Mouse (Mus musculus): ENCODE data around the gene Ppp1cc. TPM values are rescaled to one million over a fixed set of nuclear protein-coding genes. Genes with fewer than 3 reads are reported as not detected.

The Ppp1cc gene
- polyA plus RNA-seq, 2 experiments = 119 to 139 TPM

GRCm38 (mm10) chr5:122166636-122167161 is 8.6 kb downstream of the Ppp1cc start:
- DNase-seq (ENCODE audit: low read depth in 3 of 3, low spot score in 3 of 3) (no peak), ATAC-seq (ENCODE audit: insufficient read depth) (0 out of 2 replicates have a peak, but pooled peaks have one; percentile 23)
- Histone ChIP-seq H3K4me1 (replicated peaks; ENCODE audit: control insufficient read depth in 2 of 2, insufficient read depth in 2 of 2, low read length in 1 of 2) (peaks cover 3 to 14% of the 10 kb centered on the region in 2 experiments; a peak in 3 of 4 replicates), H3K9me3 (ENCODE audit: control insufficient read depth, low read length) (no peaks in the 10 kb centered on the region), H3K4me2 (ENCODE audit: low read depth) (no peak overlapping the region), H3K27me3 (ENCODE audit: control insufficient read depth, insufficient read depth, low read length) (no peaks in the 10 kb centered on the region), H3K9ac (replicated peaks) (no peak overlapping the region), H3K27ac (no peak overlapping the region), H3K4me3 (ENCODE audit: insufficient read depth in 1 of 2, low read depth in 2 of 2, low read length in 2 of 2) (no peak overlapping the region), H3K36me3 (replicated peaks; ENCODE audit: control insufficient read depth, insufficient read depth, low read depth) (peaks cover 85% of the 10 kb centered on the region)
- TF ChIP-seq CTCF (IDR thresholded peaks at IDR 0.05; ENCODE audit: low read depth) (no peak), EP300 (IDR thresholded peaks at IDR 0.05; ENCODE audit: low read depth) (no peak)
- 32% methylated on average over 8 of the region's 8 CpGs for WGBS (ENCODE audit: insufficient replicate concordance)

DNA sequence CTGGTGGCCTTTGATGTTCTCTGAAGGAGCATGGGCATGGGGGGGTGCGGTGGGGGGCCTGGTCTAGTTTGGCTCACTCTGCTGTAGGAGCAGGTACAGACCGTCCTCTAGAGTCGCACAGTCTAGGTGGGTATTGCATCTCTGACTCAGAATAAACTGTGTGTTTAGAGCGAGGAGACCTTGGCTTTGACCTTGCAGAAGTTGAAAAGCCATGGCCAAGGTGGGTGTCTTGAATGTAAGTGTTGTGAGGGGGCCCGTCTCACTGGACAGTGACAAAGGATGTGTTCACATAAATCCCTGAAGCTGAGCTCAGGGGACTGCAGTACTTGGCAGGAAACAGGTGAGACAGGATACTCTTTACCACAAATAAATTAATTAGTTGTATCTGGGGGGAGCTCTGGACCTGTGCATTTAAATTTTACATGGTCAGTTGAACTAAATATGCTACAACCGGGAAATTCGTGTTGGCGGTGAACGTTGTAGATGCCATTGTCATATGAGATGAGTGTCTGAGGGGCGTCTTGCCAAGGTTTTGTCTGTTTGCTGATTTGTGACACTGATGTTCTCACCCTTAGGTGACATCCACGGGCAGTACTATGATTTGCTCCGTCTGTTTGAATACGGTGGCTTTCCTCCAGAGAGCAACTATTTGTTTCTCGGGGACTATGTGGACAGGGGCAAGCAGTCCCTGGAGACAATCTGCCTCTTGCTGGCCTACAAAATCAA is 10.4 kb downstream of the Ppp1cc start:
- Histone ChIP-seq H3K4me1 (replicated peaks; ENCODE audit: control insufficient read depth in 2 of 2, insufficient read depth in 2 of 2, low read length in 1 of 2) (peaks cover 3 to 5% of the 10 kb centered on the region in 2 experiments; a peak in 1 of 4 replicates), H3K27ac (no peak overlapping the region), H3K9me3 (ENCODE audit: control insufficient read depth, low read length) (no peaks in the 10 kb centered on the region), H3K4me3 (ENCODE audit: insufficient read depth in 1 of 2, low read depth in 2 of 2, low read length in 2 of 2) (no peak overlapping the region), H3K4me2 (ENCODE audit: low read depth) (no peak overlapping the region), H3K27me3 (ENCODE audit: control insufficient read depth, insufficient read depth, low read length) (no peaks in the 10 kb centered on the region), H3K9ac (replicated peaks) (no peak overlapping the region), H3K36me3 (replicated peaks; ENCODE audit: control insufficient read depth, insufficient read depth, low read depth) (peaks cover 88% of the 10 kb centered on the region)
- DNase-seq (ENCODE audit: low read depth in 3 of 3, low spot score in 3 of 3) (no peak), ATAC-seq (ENCODE audit: insufficient read depth) (no peak)
- 92% methylated on average over 13 of the region's 14 CpGs for WGBS (ENCODE audit: insufficient replicate concordance)
- TF ChIP-seq EP300 (IDR thresholded peaks at IDR 0.05; ENCODE audit: low read depth) (no peak), CTCF (IDR thresholded peaks at IDR 0.05; ENCODE audit: low read depth) (no peak)

GRCm38 (mm10) chr5:122171058-122171457 is 13.0 kb downstream of the Ppp1cc start:
- Histone ChIP-seq H3K4me2 (ENCODE audit: low read depth) (no peak overlapping the region), H3K27ac (no peak overlapping the region), H3K36me3 (replicated peaks; ENCODE audit: control insufficient read depth, insufficient read depth, low read depth) (peaks cover 78% of the 10 kb centered on the region), H3K9ac (replicated peaks) (no peak overlapping the region), H3K9me3 (ENCODE audit: control insufficient read depth, low read length) (no peaks in the 10 kb centered on the region), H3K4me3 (ENCODE audit: insufficient read depth in 1 of 2, low read depth in 2 of 2, low read length in 2 of 2) (no peak overlapping the region), H3K27me3 (ENCODE audit: control insufficient read depth, insufficient read depth, low read length) (no peaks in the 10 kb centered on the region), H3K4me1 (replicated peaks; ENCODE audit: control insufficient read depth in 2 of 2, insufficient read depth in 2 of 2, low read length in 1 of 2) (no peaks in the 10 kb centered on the region)
- TF ChIP-seq CTCF (IDR thresholded peaks at IDR 0.05; ENCODE audit: low read depth) = no peak
- no peak for TF ChIP-seq EP300 (IDR thresholded peaks at IDR 0.05; ENCODE audit: low read depth)
- no peak for DNase-seq (ENCODE audit: low read depth in 3 of 3, low spot score in 3 of 3)
- 92% methylated on average over 8 of the region's 8 CpGs for WGBS (ENCODE audit: insufficient replicate concordance)
- 0 out of 2 replicates have a peak, but pooled peaks have one; percentile 16 for ATAC-seq (ENCODE audit: insufficient read depth)

DNA sequence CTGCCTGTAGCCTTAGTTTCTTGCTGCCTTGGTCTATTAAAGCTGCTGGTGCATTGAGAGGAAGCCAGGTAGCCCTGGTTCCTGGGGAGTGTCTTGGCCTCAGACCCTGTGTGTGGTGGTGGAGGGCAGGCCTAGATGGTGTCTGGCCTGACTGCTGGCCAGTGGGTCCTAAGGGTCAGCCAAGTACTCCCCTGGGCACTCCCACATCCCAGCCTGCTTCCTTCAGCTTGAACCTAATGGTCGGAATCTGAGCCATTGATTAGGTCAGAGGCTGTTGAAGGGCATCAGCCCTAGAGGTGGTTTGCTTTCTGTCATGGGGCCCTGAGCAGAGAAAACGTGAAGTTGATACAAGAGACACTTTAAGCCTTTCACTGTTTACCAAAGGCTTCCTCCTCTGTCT is 17.3 kb downstream of the Ppp1cc start:
- 59% methylated on average over 2 of the region's 2 CpGs for WGBS (ENCODE audit: insufficient replicate concordance)
- Histone ChIP-seq H3K4me3 (ENCODE audit: insufficient read depth in 1 of 2, low read depth in 2 of 2, low read length in 2 of 2) (no peak overlapping the region), H3K4me2 (ENCODE audit: low read depth) (no peak overlapping the region), H3K27ac (no peak overlapping the region), H3K9me3 (ENCODE audit: control insufficient read depth, low read length) (no peaks in the 10 kb centered on the region), H3K4me1 (replicated peaks; ENCODE audit: control insufficient read depth in 2 of 2, insufficient read depth in 2 of 2, low read length in 1 of 2) (no peaks in the 10 kb centered on the region; a peak in 1 of 4 replicates), H3K9ac (replicated peaks) (no peak overlapping the region), H3K36me3 (replicated peaks; ENCODE audit: control insufficient read depth, insufficient read depth, low read depth) (peaks cover 49% of the 10 kb centered on the region), H3K27me3 (ENCODE audit: control insufficient read depth, insufficient read depth, low read length) (no peaks in the 10 kb centered on the region)
- no peak for TF ChIP-seq EP300 (IDR thresholded peaks at IDR 0.05; ENCODE audit: low read depth)
- TF ChIP-seq CTCF (IDR thresholded peaks at IDR 0.05; ENCODE audit: low read depth) = no peak
- ATAC-seq (ENCODE audit: insufficient read depth) (no peak), DNase-seq (ENCODE audit: low read depth in 3 of 3, low spot score in 3 of 3) (no peak)

- Histone ChIP-seq H3K4me3 (ENCODE audit: insufficient read depth in 1 of 2, low read depth in 2 of 2, low read length in 2 of 2) (no peak overlapping the region), H3K9me3 (ENCODE audit: control insufficient read depth, low read length) (no peaks in the 10 kb centered on the region), H3K4me1 (replicated peaks; ENCODE audit: control insufficient read depth in 2 of 2, insufficient read depth in 2 of 2, low read length in 1 of 2) (no peaks in the 10 kb centered on the region; a peak in 1 of 4 replicates), H3K9ac (replicated peaks) (no peak overlapping the region), H3K27me3 (ENCODE audit: control insufficient read depth, insufficient read depth, low read length) (no peaks in the 10 kb centered on the region), H3K4me2 (ENCODE audit: low read depth) (no peak overlapping the region), H3K27ac (no peak overlapping the region), H3K36me3 (replicated peaks; ENCODE audit: control insufficient read depth, insufficient read depth, low read depth) (peaks cover 43% of the 10 kb centered on the region)
- no peak for DNase-seq (ENCODE audit: low read depth in 3 of 3, low spot score in 3 of 3)
- TF ChIP-seq CTCF (IDR thresholded peaks at IDR 0.05; ENCODE audit: low read depth) (no peak), EP300 (IDR thresholded peaks at IDR 0.05; ENCODE audit: low read depth) (no peak)
- no peak for ATAC-seq (ENCODE audit: insufficient read depth)
- 72% methylated on average over 7 of the region's 7 CpGs for WGBS (ENCODE audit: insufficient replicate concordance)
Observed at GRCm38 (mm10) chr5:122175961-122176360, 17.9 kb downstream of the Ppp1cc start.
